Mouse (Mus musculus) megakaryocyte, adult 5-6 weeks (primary cell): ENCODE results near the gene Lamc1. TPM values are rescaled to one million over a fixed set of nuclear protein-coding genes. Genes with fewer than 3 reads are reported as not detected.

Experiments
- ATAC-seq: 2 replicates; pipeline ENCODE4 v1.8.0; 2016; ENCODE audit warnings: mild to moderate bottlenecking, inconsistent platforms; ENCODE audit not compliant: poor library complexity, severe bottlenecking
- total RNA-seq, 2 experiments: library from RNA; stranded (forward) in 1 of 2; stranded (reverse) in 1 of 2; fragments of 153-499, 151-499 nt in 1 of 2; fragments of 221-1000, 200-1000 nt in 1 of 2; gene quantifications; 2 replicates each; pipeline versions ENCODE4 v1.2.3 to v1.2.4; 2015 to 2017

Gene Lamc1
- total RNA-seq, 2 experiments from 2014 or later, result 0.92 to 2.3 TPM

GRCm38 (mm10) chr1:153267730-153268129, 64.9 kb downstream of the Lamc1 start:
- ATAC-seq, result no peak

- ATAC-seq, result no peak
These were observed 65.7 kb downstream of the Lamc1 start for GRCm38 (mm10) chr1:153266891-153267290.

GRCm38 (mm10) chr1:153265579-153265978, 67.0 kb downstream of the Lamc1 start:
- ATAC-seq, result no peak

- ATAC-seq, result no peak
These were observed 67.5 kb downstream of the Lamc1 start for GRCm38 (mm10) chr1:153265066-153265465.

DNA sequence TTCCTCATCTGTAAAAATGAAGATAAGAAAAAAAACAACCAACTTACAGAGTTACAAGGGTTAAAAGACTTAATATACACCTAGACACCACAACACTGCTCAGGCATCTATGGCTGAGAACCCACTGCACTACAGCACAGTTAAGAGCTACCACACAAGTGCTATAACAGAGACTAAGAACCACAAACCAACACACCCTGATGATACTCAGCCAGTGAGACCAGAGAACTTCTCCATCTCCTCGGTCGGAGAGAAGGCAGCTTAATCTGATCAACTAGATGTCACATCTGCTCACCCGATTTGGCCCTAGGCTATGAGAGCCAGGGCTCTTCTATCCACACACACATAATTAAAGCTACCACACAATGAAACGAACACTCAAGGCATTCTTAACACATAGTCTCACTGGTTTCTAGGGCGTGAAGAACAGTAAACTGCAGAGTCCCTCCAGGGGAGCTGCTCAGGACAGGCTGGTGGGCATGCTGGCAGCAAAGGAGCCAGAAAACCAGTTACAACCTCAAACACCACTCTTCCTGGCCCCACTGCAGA, 72.8 kb downstream of the Lamc1 start:
- ATAC-seq, result no peak

DNA sequence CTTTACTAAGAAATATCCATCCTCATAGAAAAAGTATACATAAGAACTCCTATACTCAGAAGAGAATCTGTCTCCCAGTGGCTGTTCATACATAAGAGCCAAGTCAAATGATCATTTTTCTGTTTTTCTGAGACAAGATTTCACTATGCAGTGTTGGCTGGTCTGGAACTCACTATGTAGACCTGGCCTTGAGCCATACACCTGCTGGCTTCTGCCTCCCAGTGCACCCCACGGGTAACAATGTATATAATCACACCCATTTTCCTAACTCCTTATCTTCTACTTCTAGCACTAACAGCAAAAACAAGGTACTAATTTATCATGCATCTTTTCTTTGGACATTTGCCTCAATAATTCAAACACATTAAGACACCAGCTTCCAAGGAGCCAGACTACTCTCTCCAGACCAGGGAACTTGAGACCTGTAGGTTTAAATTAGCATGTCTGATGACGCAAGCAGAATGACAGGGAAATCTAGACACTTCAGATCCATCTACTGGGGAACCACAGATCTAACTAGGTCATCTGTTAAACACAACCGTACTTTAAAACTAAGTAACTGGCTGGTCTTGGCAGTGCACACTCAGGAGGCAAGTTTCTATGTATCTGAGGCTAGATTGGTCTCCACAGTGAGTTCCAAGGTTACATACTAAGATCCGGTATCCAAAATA, 79.9 kb downstream of the Lamc1 start:
- ATAC-seq, result no peak

- no peak for ATAC-seq
These were observed 80.9 kb downstream of the Lamc1 start for GRCm38 (mm10) chr1:153251590-153252206.

- ATAC-seq, result no peak
These were observed 91.2 kb downstream of the Lamc1 start for GRCm38 (mm10) chr1:153241346-153241745.

DNA sequence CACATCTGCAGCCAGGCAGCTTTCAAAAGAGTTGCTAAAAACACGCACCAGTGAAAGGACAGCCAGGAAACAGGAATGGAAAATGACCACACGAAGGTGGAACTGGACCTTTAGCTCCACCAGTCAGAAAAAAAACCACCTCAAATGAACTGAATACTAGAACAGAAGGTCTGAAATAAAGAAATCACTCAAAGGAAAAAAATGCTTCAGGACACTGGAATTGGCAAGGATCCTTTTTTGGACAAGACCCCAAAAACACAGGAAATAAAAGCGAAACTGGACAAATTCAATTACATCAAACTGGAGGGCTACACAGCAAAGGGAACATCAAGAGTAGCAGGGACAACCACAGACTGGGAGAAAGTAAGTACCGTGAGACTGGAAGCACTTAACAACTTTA, 97.0 kb downstream of the Lamc1 start:
- ATAC-seq, result no peak

GRCm38 (mm10) chr1:153231681-153232080, 100.9 kb downstream of the Lamc1 start:
- no peak for ATAC-seq

GRCm38 (mm10) chr1:153227916-153228315, 104.7 kb downstream of the Lamc1 start:
- no peak for ATAC-seq

DNA sequence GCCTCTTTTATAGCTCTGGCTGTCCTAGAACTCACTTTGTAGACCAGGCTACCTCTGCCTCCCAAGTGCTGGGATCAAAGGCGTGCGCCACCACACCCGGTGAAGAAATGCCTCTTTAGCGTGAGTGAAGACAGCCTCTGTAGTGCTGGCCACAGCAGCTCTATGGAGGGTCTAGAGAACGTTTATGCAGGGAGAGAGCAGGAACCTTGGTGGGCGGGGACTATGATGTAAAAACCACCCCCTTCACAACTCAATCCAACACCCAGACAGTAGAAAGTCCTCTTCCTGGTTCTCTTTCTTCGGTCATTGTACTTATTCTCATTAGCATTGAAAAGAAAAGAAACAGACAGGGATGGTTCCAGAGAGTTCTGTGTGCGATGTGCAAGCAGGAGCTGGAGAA, 105.5 kb downstream of the Lamc1 start:
- ATAC-seq, result no peak

DNA sequence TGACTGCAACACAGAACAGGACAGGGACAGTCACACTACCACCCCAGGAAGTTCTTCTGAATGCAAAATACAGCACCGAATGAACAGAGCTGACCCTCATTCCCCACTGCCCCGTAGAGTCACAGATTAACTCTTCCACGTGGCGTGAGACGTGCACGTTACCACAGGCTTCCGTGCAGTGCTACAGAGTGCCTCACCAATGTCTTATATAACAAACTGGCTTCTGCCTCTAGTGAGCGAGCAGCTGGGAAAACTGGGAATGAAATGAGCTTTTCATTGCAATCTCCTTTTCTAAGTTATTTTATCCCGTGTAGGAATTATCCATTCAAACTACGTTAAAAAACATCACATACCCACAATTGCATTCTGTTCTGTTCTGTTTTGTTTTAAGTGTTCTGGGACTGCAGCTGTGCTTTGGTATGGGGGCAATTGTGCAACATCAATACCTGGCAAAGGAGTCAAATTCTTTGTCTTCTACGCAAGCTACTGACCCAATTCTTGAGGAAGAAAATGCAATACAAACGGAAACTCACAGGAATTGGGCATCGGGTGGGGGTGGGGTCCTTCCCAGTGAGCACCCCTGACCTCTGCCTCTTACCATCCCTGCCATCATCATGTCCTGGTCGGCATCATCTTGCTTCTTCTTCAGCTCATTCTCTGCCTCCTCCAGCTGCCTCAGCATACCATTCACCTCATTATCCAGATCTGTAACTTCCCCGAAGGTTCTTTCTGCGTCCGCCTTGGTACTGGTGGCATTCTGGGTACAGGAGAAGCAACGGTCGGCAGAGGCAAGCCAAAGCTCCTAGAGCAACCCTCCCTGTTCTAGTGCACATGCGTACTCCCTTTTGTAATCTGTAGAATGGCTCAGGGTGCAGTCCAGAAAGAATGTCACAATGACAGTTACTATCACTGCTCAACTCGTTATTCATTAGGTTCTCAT, 106.5 kb downstream of the Lamc1 start:
- no peak for ATAC-seq

GRCm38 (mm10) chr1:153224331-153224730, 108.3 kb downstream of the Lamc1 start:
- no peak for ATAC-seq

GRCm38 (mm10) chr1:153219376-153219775, 113.2 kb downstream of the Lamc1 start:
- no peak for ATAC-seq

DNA sequence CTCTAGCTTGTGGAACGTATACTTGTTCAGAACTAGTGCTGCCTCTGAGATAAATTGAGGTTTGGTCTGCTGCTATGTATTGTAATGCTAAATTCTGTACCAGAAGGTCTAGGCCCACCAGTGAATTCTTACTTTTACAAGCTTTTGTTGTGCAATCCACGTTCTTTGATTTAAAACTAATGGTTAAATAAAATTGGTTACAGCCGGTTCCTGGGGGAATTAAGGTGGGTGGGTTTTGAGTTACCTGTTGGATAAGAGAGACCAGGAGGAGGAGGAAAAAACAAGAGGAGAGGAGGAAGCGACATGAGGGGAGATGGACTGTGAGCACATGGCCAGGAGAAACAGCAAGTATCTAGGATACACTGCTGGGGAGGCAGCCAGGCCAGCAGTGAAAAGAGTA, 116.1 kb downstream of the Lamc1 start:
- no peak for ATAC-seq

- ATAC-seq, result no peak
These were observed 116.9 kb downstream of the Lamc1 start for GRCm38 (mm10) chr1:153215676-153216075.

- no peak for ATAC-seq
These were observed 121.6 kb downstream of the Lamc1 start for GRCm38 (mm10) chr1:153210992-153211391.

- ATAC-seq, result no peak
These were observed 122.4 kb downstream of the Lamc1 start for GRCm38 (mm10) chr1:153210198-153210597.

DNA sequence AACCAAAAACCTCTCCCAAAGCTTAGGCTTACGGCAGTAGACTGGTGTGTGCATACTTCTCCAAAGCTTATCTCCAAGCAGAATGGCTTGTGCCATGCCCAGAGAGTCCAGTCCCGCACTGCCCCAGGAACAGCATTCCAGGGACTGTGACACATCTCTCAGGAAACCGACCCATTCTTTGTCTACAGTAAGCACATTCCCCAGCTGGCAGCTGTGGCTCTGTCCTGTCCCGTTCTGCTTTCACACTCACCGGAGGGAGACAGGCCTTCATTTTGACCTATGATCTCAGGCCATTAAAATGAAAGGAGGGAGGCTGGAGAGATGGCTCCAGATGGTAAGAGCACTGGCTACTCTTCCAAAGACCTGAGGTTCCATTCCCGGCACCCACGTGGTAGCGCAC, 130.4 kb downstream of the Lamc1 start:
- ATAC-seq, result no peak

DNA sequence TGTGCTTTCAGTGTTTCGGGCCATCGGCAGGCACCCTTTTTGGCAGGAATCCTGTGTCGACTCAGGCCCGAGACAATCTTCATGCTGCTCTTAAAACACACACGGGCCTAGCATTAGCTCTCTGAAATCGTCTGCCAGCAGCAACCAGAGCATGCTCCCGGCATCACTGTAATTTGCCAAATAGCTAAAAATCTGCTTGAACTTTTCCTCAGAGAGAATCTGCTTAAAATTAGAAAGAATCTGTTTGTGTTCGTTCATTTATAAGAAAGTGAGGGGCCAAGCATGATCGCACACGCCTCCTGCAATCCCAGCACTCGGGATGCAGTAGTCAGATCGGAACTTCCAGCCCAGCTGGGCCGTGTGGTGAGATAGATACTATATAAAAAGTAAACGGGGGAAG, 131.1 kb downstream of the Lamc1 start:
- no peak for ATAC-seq
